Mouse (Mus musculus) CH12.LX (cell line): ENCODE measurements around the gene Dcdc2b. TPM values are rescaled to one million over a fixed set of nuclear protein-coding genes. Genes with fewer than 3 reads are reported as not detected.
A peak's percentile ranks its signal among the peaks of the same experiment; 100 is the strongest.

ENCODE experiments used
- DNase-seq: peaks from one replicate; pipeline ENCODE4 v3.0.0-alpha.2; 2013; ENCODE audit errors: extremely low read depth
- H3K27ac ChIP-seq: 2 replicates; pipeline ENCODE4 v1.5.1; 2012; ENCODE audit warnings: low read depth, mild to moderate bottlenecking, control low read depth, moderate library complexity; ENCODE audit not compliant: insufficient read depth
- H3K27me3 ChIP-seq: replicated peaks from 2 replicates; pipeline ENCODE3; 2012; ENCODE audit warnings: inconsistent platforms
- H3K36me3 ChIP-seq, 2 experiments: replicated peaks in 1 of 2; 2 replicates each; pipeline versions ENCODE3 to v1.6.1; 2012; ENCODE audit warnings: inconsistent platforms in 1 of 2, low read length in 1 of 2, mild to moderate bottlenecking in 1 of 2, mixed read lengths in 1 of 2, moderate library complexity in 1 of 2; ENCODE audit not compliant: control insufficient read depth in 1 of 2, insufficient read depth in 1 of 2
- H3K4me1 ChIP-seq, 2 experiments: 2 replicates each; pipeline ENCODE4 v1.6.1; 2012; ENCODE audit warnings: inconsistent platforms in 1 of 2, moderate library complexity in 1 of 2; ENCODE audit not compliant: insufficient read depth in 2 of 2, control insufficient read depth in 1 of 2
- H3K4me2 ChIP-seq: 2 replicates; pipeline ENCODE4 v1.6.1; 2012; ENCODE audit warnings: low read depth, mild to moderate bottlenecking, control low read depth; ENCODE audit not compliant: poor library complexity, insufficient read depth, severe bottlenecking
- H3K4me3 ChIP-seq, 3 experiments: fragments of 150-350 bp in 1 of 3; sonication (generic) in 1 of 3; replicated peaks in 1 of 3; 2 replicates each; pipeline versions ENCODE3 to v1.5.1; 2011 to 2012; ENCODE audit warnings: low read depth in 2 of 3, low read length in 2 of 3, mild to moderate bottlenecking in 2 of 3, moderate library complexity in 2 of 3, control low read depth in 1 of 3, improper control_type of control experiment in 1 of 3, inconsistent platforms in 1 of 3, mixed read lengths in 1 of 3; ENCODE audit not compliant: poor library complexity in 1 of 3
- H3K79me2 ChIP-seq: replicated peaks from 2 replicates; pipeline ENCODE4 v1.6.1; 2012; ENCODE audit warnings: mild to moderate bottlenecking, moderate library complexity; ENCODE audit not compliant: control insufficient read depth, poor library complexity, insufficient read depth, severe bottlenecking; ENCODE audit errors: extremely low read depth
- H3K9ac ChIP-seq: 2 replicates; pipeline ENCODE4 v1.6.1; 2012; ENCODE audit warnings: low read depth, mild to moderate bottlenecking, control low read depth, moderate library complexity; ENCODE audit not compliant: insufficient read depth
- H3K9me3 ChIP-seq: replicated peaks from 2 replicates; pipeline ENCODE3; 2012; ENCODE audit warnings: low read length, inconsistent platforms, mixed read lengths
- BHLHE40 ChIP-seq: IDR thresholded peaks from 2 replicates; pipeline ENCODE4 v1.6.1; 2011; ENCODE audit warnings: mild to moderate bottlenecking, low read depth, low read length, improper control_type of control experiment
- CHD1 ChIP-seq: IDR thresholded peaks from 2 replicates; pipeline ENCODE4 v1.6.1; 2012; ENCODE audit warnings: low read depth, low read length, improper control_type of control experiment, inconsistent platforms
- CHD2 ChIP-seq: IDR thresholded peaks from 2 replicates; pipeline ENCODE4 v1.6.1; 2011; ENCODE audit warnings: low read length, improper control_type of control experiment
- CTCF ChIP-seq, 2 experiments: IDR thresholded peaks in 1 of 2; conservative IDR thresholded peaks in 1 of 2; 2 replicates each; pipeline ENCODE4 v1.5.1; 2011 to 2012; ENCODE audit warnings: low read depth in 2 of 2, low read length in 2 of 2, improper control_type of control experiment in 1 of 2, inconsistent platforms in 1 of 2, mild to moderate bottlenecking in 1 of 2, moderate library complexity in 1 of 2
- E2F4 ChIP-seq: IDR thresholded peaks from 2 replicates; pipeline ENCODE4 v1.6.1; 2011; ENCODE audit warnings: low read depth, low read length, improper control_type of control experiment; ENCODE audit not compliant: insufficient replicate concordance
- ELF1 ChIP-seq: IDR thresholded peaks from 2 replicates; pipeline ENCODE4 v1.6.1; 2014; ENCODE audit warnings: low read depth, mild to moderate bottlenecking, inconsistent platforms, low read length, improper control_type of control experiment
- EP300 ChIP-seq: IDR thresholded peaks from 2 replicates; pipeline ENCODE4 v1.6.1; 2011; ENCODE audit warnings: low read length, improper control_type of control experiment
- IRF4 ChIP-seq: IDR thresholded peaks from 2 replicates; pipeline ENCODE4 v1.6.1; 2014; ENCODE audit warnings: low read depth, mild to moderate bottlenecking, inconsistent platforms, low read length, improper control_type of control experiment
- JUN ChIP-seq: IDR thresholded peaks from 2 replicates; pipeline ENCODE4 v1.6.1; 2011; ENCODE audit warnings: low read depth, mild to moderate bottlenecking, low read length, improper control_type of control experiment, moderate library complexity; ENCODE audit not compliant: insufficient read depth
- KAT2A ChIP-seq: IDR thresholded peaks from 2 replicates; pipeline ENCODE4 v1.6.1; 2012; ENCODE audit warnings: low read length, improper control_type of control experiment, inconsistent platforms; ENCODE audit not compliant: insufficient replicate concordance
- MAZ ChIP-seq: IDR thresholded peaks from 2 replicates; pipeline ENCODE4 v1.6.1; 2012; ENCODE audit warnings: low read depth, mild to moderate bottlenecking, inconsistent platforms, low read length, improper control_type of control experiment, moderate library complexity
- MEF2A ChIP-seq: IDR thresholded peaks from 2 replicates; pipeline ENCODE4 v1.6.1; 2014; ENCODE audit warnings: low read depth, mild to moderate bottlenecking, inconsistent platforms, low read length, improper control_type of control experiment, borderline replicate concordance
- MXI1 ChIP-seq: IDR thresholded peaks from 2 replicates; pipeline ENCODE4 v1.6.1; 2011; ENCODE audit warnings: mild to moderate bottlenecking, low read depth, low read length, improper control_type of control experiment
- NELFE ChIP-seq: IDR thresholded peaks from 2 replicates; pipeline ENCODE4 v1.6.1; 2011; ENCODE audit warnings: low read depth, low read length, improper control_type of control experiment
- NRF1 ChIP-seq: IDR thresholded peaks from 2 replicates; pipeline ENCODE4 v1.6.1; 2014; ENCODE audit warnings: low read depth, mild to moderate bottlenecking, inconsistent platforms, low read length, improper control_type of control experiment, moderate library complexity
- PAX5 ChIP-seq: IDR thresholded peaks from 2 replicates; pipeline ENCODE4 v1.6.1; 2012; ENCODE audit warnings: low read length, inconsistent platforms, mixed read lengths
- POLR2A ChIP-seq: IDR thresholded peaks from 2 replicates; pipeline ENCODE4 v1.6.1; 2011; ENCODE audit warnings: low read depth, mild to moderate bottlenecking, improper control_type of control experiment, low read length
- RCOR1 ChIP-seq: conservative IDR thresholded peaks from 2 replicates; pipeline ENCODE4 v1.6.1; 2012; ENCODE audit warnings: low read depth, mild to moderate bottlenecking, inconsistent platforms, low read length, improper control_type of control experiment
- TBP ChIP-seq: conservative IDR thresholded peaks from 2 replicates; pipeline ENCODE4 v1.6.1; 2011; ENCODE audit warnings: low read depth, low read length, improper control_type of control experiment
- TCF12 ChIP-seq: IDR thresholded peaks from 2 replicates; pipeline ENCODE4 v1.6.1; 2014; ENCODE audit warnings: low read depth, mild to moderate bottlenecking, inconsistent platforms, low read length, improper control_type of control experiment
- UBTF ChIP-seq: IDR thresholded peaks from 2 replicates; pipeline ENCODE4 v1.6.1; 2012; ENCODE audit warnings: low read depth, mild to moderate bottlenecking, inconsistent platforms, low read length, improper control_type of control experiment, moderate library complexity
- USF1 ChIP-seq: IDR thresholded peaks from 2 replicates; pipeline ENCODE4 v1.6.1; 2014; ENCODE audit warnings: low read depth, mild to moderate bottlenecking, inconsistent platforms, low read length, improper control_type of control experiment
- USF2 ChIP-seq: conservative IDR thresholded peaks from 2 replicates; pipeline ENCODE4 v1.6.1; 2011; ENCODE audit warnings: low read depth, low read length, improper control_type of control experiment
- ZMIZ1 ChIP-seq: IDR thresholded peaks from 2 replicates; pipeline ENCODE4 v1.6.1; 2012; ENCODE audit warnings: low read depth, mild to moderate bottlenecking, inconsistent platforms, low read length, improper control_type of control experiment
- dilution Hi-C: fragments of 300-500 bp; cut with MboI; formaldehyde crosslinking; loops from 2 replicates; pipeline ENCODE4 v1.14.3; 2020; ENCODE audit warnings: low sequenced_read_pairs; ENCODE audit not compliant: extremely low pct_unique_long_range_greater_than_20kb, extremely low pct_ligation_motif_present
- in situ Hi-C: fragments of 300-500 bp; cut with MboI; formaldehyde crosslinking; loops from 3 replicates; pipeline ENCODE4 v1.14.3; 2019; ENCODE audit warnings: low sequenced_read_pairs, low pct_ligation_motif_present, low pct_unique_long_range_greater_than_20kb, mixed read lengths
- polyA plus RNA-seq: library from polyadenylated mRNA; unstranded; fragments of >175 nt; gene quantifications from 2 replicates; pipeline ENCODE4 v1.2.1, GENCODE M21; 2012; ENCODE audit warnings: low read depth; ENCODE audit not compliant: insufficient read length
- total RNA-seq, 2 experiments: library from RNA; depleted of rRNA; stranded (reverse); fragments of 300-350 nt in 1 of 2; fragments of >200 nt in 1 of 2; gene quantifications; 2 replicates each; pipeline ENCODE4 v1.2.3; 2012 to 2014

Dcdc2b gene
- total and polyA plus RNA-seq, 3 experiments: 0.66 to 1.6 TPM; not detected in 1

GRCm38 (mm10) chr4:129586943-129587342, 27.1 kb downstream of the Dcdc2b start:
- Histone ChIP-seq H3K4me1 (peaks cover 7 to 37% of the 10 kb centered on the region in 2 experiments; a peak in 3 of 4 replicates), H3K4me3 (peak overlapping the region in 1 of 3 experiments; percentile 28), H3K9ac (no peak overlapping the region), H3K36me3 (peaks cover 18 to 44% of the 10 kb centered on the region in 2 experiments), H3K27me3 (no peaks in the 10 kb centered on the region), H3K27ac (no peak overlapping the region), H3K4me2 (peak overlapping the region; percentile 24), H3K9me3 (no peaks in the 10 kb centered on the region), H3K79me2 (peaks cover 8% of the 10 kb centered on the region)
- TF ChIP-seq MXI1: no peak
- no peak for TF ChIP-seq BHLHE40
- TF ChIP-seq NELFE: no peak
- TF ChIP-seq PAX5: no peak
- no peak for TF ChIP-seq MEF2A
- no peak for TF ChIP-seq ELF1
- TF ChIP-seq NRF1: no peak
- no peak for DNase-seq
- in situ Hi-C loops (no loop called here), dilution Hi-C loops (no loop called here)

GRCm38 (mm10) chr4:129585773-129586172, 28.3 kb downstream of the Dcdc2b start:
- Histone ChIP-seq H3K79me2 (peaks cover 8% of the 10 kb centered on the region), H3K36me3 (peaks cover 7 to 32% of the 10 kb centered on the region in 2 experiments), H3K9ac (peak overlapping the region; percentile 59), H3K9me3 (no peaks in the 10 kb centered on the region), H3K4me3 (peak overlapping the region; percentile 51 to 69 (median 60)), H3K27ac (peak overlapping the region; percentile 92; the same call in 1 of the 2 replicates), H3K4me2 (peak overlapping the region; percentile 61; the same call in 1 of the 2 replicates), H3K4me1 (peaks cover 10 to 39% of the 10 kb centered on the region in 2 experiments), H3K27me3 (no peaks in the 10 kb centered on the region)
- in situ Hi-C loops (no loop called here), dilution Hi-C loops (no loop called here)
- TF ChIP-seq IRF4: no peak
- TF ChIP-seq TCF12: 0 out of 2 replicates have a peak, but pooled peaks have one; percentile 14
- TF ChIP-seq UBTF: no peak
- no peak for TF ChIP-seq BHLHE40
- TF ChIP-seq TBP: 0 out of 2 replicates have a peak, but pooled peaks have one; percentile 37
- 0 out of 2 replicates have a peak, but pooled peaks have one; percentile 30 for TF ChIP-seq CHD1
- TF ChIP-seq USF1: no peak
- TF ChIP-seq NELFE: no peak
- TF ChIP-seq CTCF (conservative IDR thresholded peaks at IDR 0.05 in 1 of 2, IDR thresholded peaks at IDR 0.05 in 1 of 2; ENCODE audit: low read depth in 2 of 2, low read length in 2 of 2): no peak
- TF ChIP-seq KAT2A: no peak
- no peak for TF ChIP-seq E2F4
- no peak for TF ChIP-seq POLR2A
- TF ChIP-seq RCOR1: no peak
- no peak for TF ChIP-seq MAZ
- no peak for TF ChIP-seq EP300
- TF ChIP-seq CHD2: no peak
- TF ChIP-seq JUN: no peak
- TF ChIP-seq ZMIZ1: 0 out of 2 replicates have a peak, but pooled peaks have one; percentile 5
- TF ChIP-seq USF2: no peak
- DNase-seq: peak; percentile 44
